Mouse (Mus musculus) heart, embryonic 15.5 days (tissue): ENCODE measurements around the gene Clca3a1. TPM values are rescaled to one million over a fixed set of nuclear protein-coding genes. Genes with fewer than 3 reads are reported as not detected.
"Not testable (repeated sequence)": the region's sequence is repeated elsewhere in the genome, so short reads cannot be mapped to it uniquely, and the experiment has no call there.

Source experiments
- ATAC-seq: fragments of 200-750 bp; cut with Nextera tagmentation; replicated peaks from 2 replicates; pipeline ENCODE4 v1.8.0; 2017; ENCODE audit warnings: low read depth, moderate TSS enrichment; ENCODE audit not compliant: insufficient number of reproducible peaks, insufficient read depth, low FRiP score
- H3K27ac ChIP-seq: fragments of 300-500 bp; sonication (generic); 2 replicates; pipeline ENCODE4 v1.5.1; 2015; ENCODE audit warnings: mild to moderate bottlenecking, inconsistent platforms
- H3K27me3 ChIP-seq: fragments of 300-500 bp; sonication (generic); 2 replicates; pipeline ENCODE4 v1.6.1; 2015; ENCODE audit warnings: inconsistent platforms
- H3K36me3 ChIP-seq: fragments of 300-500 bp; sonication (generic); 2 replicates; pipeline ENCODE4 v1.6.1; 2015; ENCODE audit warnings: mild to moderate bottlenecking, inconsistent platforms
- H3K4me1 ChIP-seq: fragments of 300-500 bp; sonication (generic); replicated peaks from 2 replicates; pipeline ENCODE4 v1.6.1; 2015; ENCODE audit warnings: inconsistent platforms
- H3K4me2 ChIP-seq: fragments of 300-500 bp; sonication (generic); 2 replicates; pipeline ENCODE4 v1.6.1; 2015; ENCODE audit warnings: inconsistent platforms, mild to moderate bottlenecking, moderate library complexity
- H3K4me3 ChIP-seq: fragments of 300-500 bp; sonication (generic); 2 replicates; pipeline ENCODE4 v1.5.1; 2015; ENCODE audit warnings: mild to moderate bottlenecking, inconsistent platforms
- H3K9ac ChIP-seq: fragments of 300-500 bp; sonication (generic); 2 replicates; pipeline ENCODE4 v1.6.1; 2015; ENCODE audit warnings: mild to moderate bottlenecking, inconsistent platforms
- H3K9me3 ChIP-seq: fragments of 300-500 bp; sonication (generic); replicated peaks from 2 replicates; pipeline ENCODE4 v1.6.1; 2016; ENCODE audit warnings: inconsistent platforms
- WGBS: fragments of 180-500 bp; shearing (Covaris S2); methylation state at CpG from one replicate; pipeline ENCODE4 v1.1.7; 2015; ENCODE audit warnings: mixed read lengths; 5-methylcytosine and 5-hydroxymethylcytosine counted together
- polyA plus RNA-seq: library from polyadenylated mRNA; unstranded; fragments of >200 nt; fragmentation: Nextera tagmentation; extraction: Ambion mirVana; gene quantifications from 2 replicates; pipeline ENCODE4 v1.2.1, GENCODE M21; 2015

The Clca3a1 gene
- polyA plus RNA-seq, 1 experiment from 2014 or later: 17.3 TPM

GRCm38 (mm10) chr3:144749062-144749963 lies 11.5 kb downstream of the Clca3a1 start:
- not testable (repeated sequence) for H3K36me3 ChIP-seq, H3K4me2 ChIP-seq, H3K27ac ChIP-seq, H3K27me3 ChIP-seq, H3K4me1 ChIP-seq, ATAC-seq, H3K9me3 ChIP-seq, H3K9ac ChIP-seq, H3K4me3 ChIP-seq
- 60% methylated on average over 20 of the region's 21 CpGs for WGBS

- not testable (repeated sequence) for H3K27me3 ChIP-seq, ATAC-seq, H3K4me1 ChIP-seq, H3K4me2 ChIP-seq, H3K36me3 ChIP-seq, H3K9ac ChIP-seq, H3K27ac ChIP-seq, H3K9me3 ChIP-seq, H3K4me3 ChIP-seq
- WGBS: 38% methylated on average over 3 of the region's 3 CpGs
Observed at GRCm38 (mm10) chr3:144747706-144748105, 13.1 kb downstream of the Clca3a1 start.

GRCm38 (mm10) chr3:144738396-144738795 lies 22.4 kb downstream of the Clca3a1 start:
- not testable (repeated sequence) for H3K36me3 ChIP-seq, H3K4me1 ChIP-seq, H3K27me3 ChIP-seq, H3K4me2 ChIP-seq, H3K27ac ChIP-seq, H3K4me3 ChIP-seq, H3K9me3 ChIP-seq, H3K9ac ChIP-seq, ATAC-seq
- WGBS: 65% methylated on average over 24 of the region's 24 CpGs

- no peaks in the 10 kb centered on the region for H3K9me3 ChIP-seq
- no peak for ATAC-seq
- no peak overlapping the region for H3K9ac ChIP-seq
- no peak overlapping the region for H3K4me3 ChIP-seq
- no peaks in the 10 kb centered on the region for H3K27me3 ChIP-seq
- 23% methylated on average over 9 of the region's 9 CpGs for WGBS
- no peak overlapping the region for H3K4me2 ChIP-seq
- no peaks in the 10 kb centered on the region for H3K4me1 ChIP-seq
- peaks cover 9% of the 10 kb centered on the region; the same call in 1 of the 2 replicates for H3K36me3 ChIP-seq
- H3K27ac ChIP-seq: no peak overlapping the region
Observed at GRCm38 (mm10) chr3:144736831-144737230, 23.9 kb downstream of the Clca3a1 start.

GRCm38 (mm10) chr3:144723455-144723854 lies 37.3 kb downstream of the Clca3a1 start:
- no peak overlapping the region for H3K4me3 ChIP-seq
- no peak overlapping the region for H3K27ac ChIP-seq
- no peak overlapping the region for H3K9ac ChIP-seq
- no peak for ATAC-seq
- H3K27me3 ChIP-seq: no peaks in the 10 kb centered on the region
- H3K4me2 ChIP-seq: no peak overlapping the region
- no peaks in the 10 kb centered on the region for H3K36me3 ChIP-seq
- H3K4me1 ChIP-seq: peaks cover 13% of the 10 kb centered on the region
- H3K9me3 ChIP-seq: no peaks in the 10 kb centered on the region
- 44% methylated on average over 4 of the region's 4 CpGs for WGBS

- WGBS: 79% methylated on average over 3 of the region's 3 CpGs
- H3K9ac ChIP-seq: not testable (repeated sequence)
Observed at GRCm38 (mm10) chr3:144722566-144722965, 38.2 kb downstream of the Clca3a1 start.

GRCm38 (mm10) chr3:144721860-144722256 lies 38.9 kb downstream of the Clca3a1 start:
- H3K4me2 ChIP-seq: peak overlapping the region; percentile 61
- H3K4me1 ChIP-seq: peaks cover 26% of the 10 kb centered on the region
- no peak overlapping the region for H3K9ac ChIP-seq
- H3K36me3 ChIP-seq: no peaks in the 10 kb centered on the region
- ATAC-seq: no peak
- no peaks in the 10 kb centered on the region for H3K9me3 ChIP-seq
- WGBS: 61% methylated on average over 9 of the region's 9 CpGs
- H3K27ac ChIP-seq: peak overlapping the region; percentile 100
- no peak overlapping the region for H3K4me3 ChIP-seq
- H3K27me3 ChIP-seq: no peaks in the 10 kb centered on the region

More at GRCm38 (mm10) chr3:144722566-144722965, 38.2 kb downstream of the Clca3a1 start:
- H3K27me3 ChIP-seq, H3K36me3 ChIP-seq, H3K4me2 ChIP-seq, ATAC-seq, H3K27ac ChIP-seq, H3K4me3 ChIP-seq, H3K9me3 ChIP-seq: not testable (repeated sequence)
- peaks cover 20% of the 10 kb centered on the region for H3K4me1 ChIP-seq

- H3K36me3 ChIP-seq: no peaks in the 10 kb centered on the region
- H3K9ac ChIP-seq: peak overlapping the region; percentile 42; the same call in 1 of the 2 replicates
- H3K4me1 ChIP-seq: peaks cover 30% of the 10 kb centered on the region
- WGBS: 66% methylated on average over 10 of the region's 10 CpGs
- ATAC-seq: no peak
- no peaks in the 10 kb centered on the region for H3K9me3 ChIP-seq
- peak overlapping the region; percentile 61 for H3K4me2 ChIP-seq
- peak overlapping the region; percentile 66 for H3K4me3 ChIP-seq
- no peaks in the 10 kb centered on the region for H3K27me3 ChIP-seq
- H3K27ac ChIP-seq: peak overlapping the region; percentile 100
Observed at GRCm38 (mm10) chr3:144721077-144721859, 39.5 kb downstream of the Clca3a1 start.

GRCm38 (mm10) chr3:144719901-144720747 lies 40.7 kb downstream of the Clca3a1 start, which contains the start of gene Sh3glb1:
Gene Sh3glb1, minus strand, starts transcription at chr3:144720335.
- peak; percentile 91 for ATAC-seq

GRCm38 (mm10) chr3:144719088-144719900 lies 41.5 kb downstream of the Clca3a1 start:
- peak; percentile 47 for ATAC-seq
- H3K27me3 ChIP-seq: no peaks in the 10 kb centered on the region
- no peaks in the 10 kb centered on the region for H3K9me3 ChIP-seq
- peak overlapping the region; percentile 67 for H3K4me2 ChIP-seq
- H3K9ac ChIP-seq: peak overlapping the region; percentile 95
- peak overlapping the region; percentile 66 for H3K4me3 ChIP-seq
- H3K4me1 ChIP-seq: peaks cover 44% of the 10 kb centered on the region
- WGBS: under 1% methylated on average over 32 of the region's 56 CpGs
- no peaks in the 10 kb centered on the region for H3K36me3 ChIP-seq
- peak overlapping the region; percentile 100 for H3K27ac ChIP-seq

More at GRCm38 (mm10) chr3:144719901-144720747, 40.7 kb downstream of the Clca3a1 start, which contains the start of gene Sh3glb1:
- peak within 1 kb of the TSS; percentile 95 for H3K9ac ChIP-seq
- H3K27me3 ChIP-seq: no peaks in the 10 kb centered on the region
- peak within 1 kb of the TSS; percentile 100 for H3K27ac ChIP-seq
- H3K4me1 ChIP-seq: peaks cover 37% of the 10 kb centered on the region
- peak within 1 kb of the TSS; percentile 67 for H3K4me2 ChIP-seq
- no peaks in the 10 kb centered on the region for H3K36me3 ChIP-seq
- under 1% methylated on average over 71 of the region's 98 CpGs for WGBS
- H3K9me3 ChIP-seq: no peaks in the 10 kb centered on the region
- H3K4me3 ChIP-seq: peak within 1 kb of the TSS; percentile 66
